Mouse (Mus musculus) yolk sac, embryonic 10.5 days (tissue): ENCODE results near the gene Cfap43.

ENCODE experiments used
- DNase-seq: peaks from one replicate; pipeline ENCODE4 v3.0.0-alpha.2; 2017; ENCODE audit warnings: low spot score

Cfap43 gene

GRCm38 (mm10) chr19:47710376-47710775 lies 208.7 kb downstream of the Cfap43 start:
- DNase-seq = no peak

- DNase-seq = no peak
These were observed 213.2 kb downstream of the Cfap43 start for GRCm38 (mm10) chr19:47705772-47706309.

- DNase-seq = peak; percentile 32
These were observed 213.9 kb downstream of the Cfap43 start for GRCm38 (mm10) chr19:47705080-47705771.

- DNase-seq = no peak
These were observed 218.6 kb downstream of the Cfap43 start for GRCm38 (mm10) chr19:47700509-47700908.

GRCm38 (mm10) chr19:47699743-47700142 lies 219.3 kb downstream of the Cfap43 start:
- DNase-seq = no peak

- DNase-seq = no peak
These were observed 220.8 kb downstream of the Cfap43 start for GRCm38 (mm10) chr19:47698266-47698665.

GRCm38 (mm10) chr19:47697067-47697466 lies 222.0 kb downstream of the Cfap43 start:
- DNase-seq = no peak

- no peak for DNase-seq
These were observed 222.7 kb downstream of the Cfap43 start for GRCm38 (mm10) chr19:47696411-47696810.

GRCm38 (mm10) chr19:47695725-47696124 lies 223.4 kb downstream of the Cfap43 start:
- DNase-seq = no peak

GRCm38 (mm10) chr19:47691994-47692393 lies 227.1 kb downstream of the Cfap43 start, which contains the start of gene Col17a1:
Gene Col17a1 (minus strand): TSS chr19:47692094.
- DNase-seq = no peak

GRCm38 (mm10) chr19:47689592-47689991 lies 229.5 kb downstream of the Cfap43 start:
- no peak for DNase-seq
